Mouse (Mus musculus) bone marrow macrophage, adult 2 months (primary cell): ENCODE data around the gene Depdc5.

Source experiments
- CTCF ChIP-seq: IDR thresholded peaks from 2 replicates; pipeline ENCODE4 v1.5.1; 2012; ENCODE audit warnings: low read depth, mild to moderate bottlenecking, low read length, moderate library complexity
- POLR2A ChIP-seq: IDR thresholded peaks from 2 replicates; pipeline ENCODE4 v1.6.1; 2012; ENCODE audit warnings: mild to moderate bottlenecking, low read depth, low read length, borderline replicate concordance

DNA sequence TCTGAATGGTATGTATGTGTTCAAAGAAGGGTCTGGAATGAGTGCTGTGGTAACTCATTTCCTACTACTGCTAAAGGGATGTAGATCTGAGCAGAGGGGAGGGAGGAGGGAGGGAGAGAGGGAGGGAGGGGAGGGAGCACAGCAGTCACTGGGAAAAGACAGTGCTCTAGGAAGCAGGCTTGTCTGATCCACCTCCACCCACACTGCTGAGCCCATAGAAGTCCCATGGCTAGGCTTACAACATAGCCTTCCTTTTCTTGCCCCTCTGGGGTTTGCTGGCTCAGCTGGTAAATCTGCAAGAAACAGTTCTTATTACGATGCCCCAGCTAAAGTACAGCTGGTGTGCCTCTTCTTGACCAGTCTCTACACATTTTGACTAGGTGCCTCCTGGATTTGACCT is 124.4 kb downstream of the Depdc5 start:
- TF ChIP-seq CTCF (no peak), POLR2A (no peak)
